Mouse (Mus musculus) layer of hippocampus, adult 18-20 months (tissue): ENCODE results near the gene Ppa1. TPM values are rescaled to one million over a fixed set of nuclear protein-coding genes. Genes with fewer than 3 reads are reported as not detected.

Source experiments
- total RNA-seq, 2 experiments: library from RNA; stranded (reverse); gene quantifications; 2 replicates each; pipeline ENCODE4 v1.2.3; 2021

Ppa1 gene
- total RNA-seq, 2 experiments from 2014 or later, result 101 to 109 TPM

Other genes with a start within 250 kb of the Ppa1 start
- under 1 TPM in 1 of 2 experiments, not detected in 1; 0.20 TPM for gene Nodal, start 230.6 kb upstream of the Ppa1 start, total RNA-seq
- 10 to 100 TPM; 55.7 to 56.2 TPM for gene Eif4ebp2, start 195.9 kb upstream of the Ppa1 start, total RNA-seq
- 10 to 100 TPM; 23.2 to 25.2 TPM for gene Lrrc20, start 172.8 kb upstream of the Ppa1 start, total RNA-seq
- 1 to 10 TPM; 4.5 to 5.8 TPM for gene Npffr1, start 53.1 kb upstream of the Ppa1 start, total RNA-seq
- gene Sar1a, start 31.7 kb downstream of the Ppa1 start, total RNA-seq, result 100 to 1,000 TPM; 119 to 122 TPM
- 10 to 100 TPM; 22.2 to 25.9 TPM for gene Tysnd1, start 47.0 kb downstream of the Ppa1 start, total RNA-seq
- 1 to 10 TPM; 8.4 to 9.8 TPM for gene Aifm2, start 66.7 kb downstream of the Ppa1 start, total RNA-seq
- 10 to 100 TPM; 12.8 to 14.6 TPM for gene H2afy2, start 135.6 kb downstream of the Ppa1 start, total RNA-seq